Mouse (Mus musculus): ENCODE results near the gene Rhox2a.
"Not testable (repeated sequence)": the region's sequence is repeated elsewhere in the genome, so short reads cannot be mapped to it uniquely, and the experiment has no call there.

The Rhox2a gene

DNA sequence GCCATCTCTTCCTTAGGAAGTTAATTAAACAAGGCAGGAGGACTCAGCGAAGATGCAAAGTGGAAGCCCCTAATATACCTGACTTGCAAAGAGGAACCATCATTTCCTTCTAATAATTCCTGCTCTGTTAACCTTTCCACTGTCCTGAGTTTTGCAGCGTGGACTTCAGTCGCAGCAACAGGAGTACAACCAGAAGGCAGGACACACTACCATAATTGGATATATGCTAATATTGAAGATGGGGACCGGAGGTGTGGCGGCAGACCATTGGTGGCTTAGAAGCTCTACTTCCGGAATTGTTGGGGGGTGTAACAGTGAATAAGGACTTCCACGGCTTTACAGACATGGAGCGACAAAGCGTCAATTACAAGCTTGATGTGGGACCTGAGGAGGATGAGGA, at the start of gene Rhox2a:
Gene Rhox2a (plus strand): TSS at position 301 of the 400 bp plus-strand sequence.
- in situ Hi-C loops (cut with MboI; ENCODE audit: unreplicated experiment in 2 of 2), result not testable (repeated sequence)

- in situ Hi-C loops (cut with MboI; ENCODE audit: unreplicated experiment in 2 of 2), result no loop called here
Observed at GRCm38 (mm10) chrX:37198676-37199075, 46.1 kb upstream of the Rhox2a start.

DNA sequence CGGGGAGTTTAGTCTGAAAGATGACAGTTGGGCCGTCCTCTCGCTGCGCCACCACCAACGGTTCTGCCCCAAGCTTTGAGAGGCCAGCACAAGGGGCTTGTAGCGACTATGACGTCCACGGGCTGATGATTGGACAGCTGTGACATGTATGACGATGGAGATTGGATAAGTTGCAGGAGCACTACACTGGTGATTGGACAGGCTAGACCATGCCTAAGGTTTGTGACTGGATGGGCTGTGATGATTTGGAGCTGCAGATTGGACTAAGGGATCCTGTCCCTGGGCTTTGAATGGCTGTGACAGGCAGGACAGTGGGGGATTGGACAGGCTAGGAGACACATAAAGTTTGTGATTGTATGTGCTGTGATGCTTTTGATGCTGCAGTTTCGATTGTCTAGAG, 33.8 kb upstream of the Rhox2a start, which contains the start of gene Gm9:
Gene Gm9 (minus strand): TSS at position 101 of the 400 bp plus-strand sequence.
- in situ Hi-C loops (cut with MboI; ENCODE audit: unreplicated experiment in 2 of 2), result no loop called here

DNA sequence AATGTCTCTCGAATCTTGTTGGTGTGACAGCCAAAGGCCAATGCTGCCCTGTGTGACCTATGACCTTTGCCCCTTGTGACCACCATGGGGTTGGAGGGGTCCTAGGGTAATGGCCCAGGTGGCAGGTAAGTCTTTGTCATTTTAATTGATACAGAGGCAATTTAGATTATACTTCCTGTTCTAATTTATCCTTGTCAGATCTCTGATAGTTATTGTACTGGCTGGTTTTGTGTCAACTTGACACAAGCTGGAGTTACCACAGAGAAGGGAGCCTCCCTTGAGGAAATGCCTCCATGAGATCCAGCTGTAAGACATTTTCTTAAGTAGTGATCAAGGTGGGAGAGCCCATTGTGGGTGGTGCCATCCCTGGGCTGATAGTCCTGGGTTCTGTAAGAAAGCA, 22.6 kb upstream of the Rhox2a start, which contains the start of gene Rhox1:
Gene Rhox1 (minus strand): TSS at position 101 of the 400 bp plus-strand sequence.
- in situ Hi-C loops (cut with MboI; ENCODE audit: unreplicated experiment in 2 of 2), result not testable (repeated sequence)

DNA sequence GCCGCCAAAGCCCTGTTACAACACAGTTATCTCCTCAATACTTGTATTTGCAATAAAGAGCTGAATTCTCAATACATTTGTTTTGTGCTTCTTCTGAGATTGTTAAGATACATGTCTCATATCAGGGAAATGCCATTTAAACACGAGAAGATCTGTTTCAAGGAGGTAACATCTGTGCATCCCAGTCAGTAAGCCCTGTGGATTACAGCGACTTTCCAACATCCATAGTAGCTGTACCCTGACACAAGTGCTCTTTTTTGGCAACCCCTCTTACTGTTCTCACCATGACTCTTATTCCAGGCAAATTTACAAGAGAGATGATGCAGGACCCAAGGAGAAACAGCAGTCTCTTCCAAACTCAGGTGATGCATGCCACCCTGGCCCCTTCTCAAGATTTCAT, 4.8 kb downstream of the Rhox2a start, which contains the start of gene Rhox3a:
Gene Rhox3a (plus strand): TSS at position 301 of the 400 bp plus-strand sequence.
- in situ Hi-C loops (cut with MboI; ENCODE audit: unreplicated experiment in 2 of 2), result not testable (repeated sequence)

GRCm38 (mm10) chrX:37265038-37265437, 20.3 kb downstream of the Rhox2a start, which contains the start of gene Rhox4a:
Gene Rhox4a (plus strand): TSS chrX:37265338.
- in situ Hi-C loops (cut with MboI; ENCODE audit: unreplicated experiment in 2 of 2), result not testable (repeated sequence)

Measured in v-Abl transformed pro-B cells (cell line).